Mouse (Mus musculus) neural tube, embryonic 13.5 days (tissue): Measurements from ENCODE around the gene Wfdc8. TPM values are rescaled to one million over a fixed set of nuclear protein-coding genes. Genes with fewer than 3 reads are reported as not detected.
"Not testable (repeated sequence)": the region's sequence is repeated elsewhere in the genome, so short reads cannot be mapped to it uniquely, and the experiment has no call there.

Source experiments
- ATAC-seq: fragments of 200-750 bp; cut with Nextera tagmentation; 2 replicates; pipeline ENCODE4 v1.8.0; 2017; ENCODE audit warnings: low read depth, mild to moderate bottlenecking, moderate TSS enrichment, moderate library complexity
- H3K27ac ChIP-seq: fragments of 300-500 bp; sonication (generic); replicated peaks from 2 replicates; pipeline ENCODE4 v1.5.1; 2015; ENCODE audit warnings: moderate library complexity, mild to moderate bottlenecking, inconsistent platforms
- H3K27me3 ChIP-seq: fragments of 300-500 bp; sonication (generic); 2 replicates; pipeline ENCODE4 v1.6.1; 2015; ENCODE audit warnings: mild to moderate bottlenecking, inconsistent platforms
- H3K36me3 ChIP-seq: fragments of 300-500 bp; sonication (generic); 2 replicates; pipeline ENCODE4 v1.6.1; 2015; ENCODE audit warnings: mild to moderate bottlenecking, inconsistent platforms
- H3K4me1 ChIP-seq: fragments of 300-500 bp; sonication (generic); replicated peaks from 2 replicates; pipeline ENCODE4 v1.6.1; 2015; ENCODE audit warnings: inconsistent platforms
- H3K4me2 ChIP-seq: fragments of 300-500 bp; sonication (generic); 2 replicates; pipeline ENCODE4 v1.6.1; 2015; ENCODE audit warnings: inconsistent platforms, mild to moderate bottlenecking, moderate library complexity
- H3K4me3 ChIP-seq: fragments of 300-500 bp; sonication (generic); 2 replicates; pipeline ENCODE4 v1.5.1; 2015; ENCODE audit warnings: mild to moderate bottlenecking, inconsistent platforms
- H3K9ac ChIP-seq: fragments of 300-500 bp; sonication (generic); 2 replicates; pipeline ENCODE4 v1.6.1; 2015; ENCODE audit warnings: moderate library complexity, mild to moderate bottlenecking, inconsistent platforms
- H3K9me3 ChIP-seq: fragments of 300-500 bp; sonication (generic); 2 replicates; pipeline ENCODE4 v1.6.1; 2016; ENCODE audit warnings: inconsistent platforms
- WGBS: fragments of 180-500 bp; shearing (Covaris S2); methylation state at CpG from one replicate; pipeline ENCODE4 v1.1.7; 2015; 5-methylcytosine and 5-hydroxymethylcytosine counted together
- polyA plus RNA-seq: library from polyadenylated mRNA; unstranded; fragments of >200 nt; fragmentation: Nextera tagmentation; extraction: Ambion mirVana; gene quantifications from 2 replicates; pipeline ENCODE4 v1.2.1, GENCODE M21; 2015

Wfdc8 gene
- polyA plus RNA-seq, 1 experiment from 2014 or later = not detected

DNA sequence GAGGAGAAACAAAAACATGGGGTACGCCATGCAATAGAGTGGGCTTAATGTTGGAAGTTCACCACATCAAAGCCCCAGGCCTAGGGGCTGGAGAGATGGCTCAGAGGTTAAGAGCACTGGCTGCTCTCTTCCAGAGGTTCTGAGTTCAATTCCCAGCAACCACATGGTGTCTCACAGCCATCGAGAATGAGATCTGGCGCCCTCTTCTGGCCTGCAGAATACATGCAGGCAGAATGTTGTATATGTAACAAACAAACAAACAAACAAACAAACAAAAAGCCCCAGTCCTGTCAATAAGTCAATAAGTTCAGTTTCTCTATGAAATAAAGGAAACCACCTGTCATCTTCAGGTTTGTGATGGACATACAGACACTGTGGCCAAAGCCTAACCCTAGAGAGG is 13.2 kb downstream of the Wfdc8 start:
- no peaks in the 10 kb centered on the region for H3K27me3 ChIP-seq
- no peak overlapping the region for H3K4me3 ChIP-seq
- H3K4me1 ChIP-seq = no peaks in the 10 kb centered on the region
- H3K9me3 ChIP-seq = no peaks in the 10 kb centered on the region
- WGBS = 65% methylated on average over 3 of the region's 3 CpGs
- no peak for ATAC-seq
- H3K9ac ChIP-seq = no peak overlapping the region
- H3K27ac ChIP-seq = no peak overlapping the region
- H3K4me2 ChIP-seq = no peak overlapping the region
- H3K36me3 ChIP-seq = no peaks in the 10 kb centered on the region

DNA sequence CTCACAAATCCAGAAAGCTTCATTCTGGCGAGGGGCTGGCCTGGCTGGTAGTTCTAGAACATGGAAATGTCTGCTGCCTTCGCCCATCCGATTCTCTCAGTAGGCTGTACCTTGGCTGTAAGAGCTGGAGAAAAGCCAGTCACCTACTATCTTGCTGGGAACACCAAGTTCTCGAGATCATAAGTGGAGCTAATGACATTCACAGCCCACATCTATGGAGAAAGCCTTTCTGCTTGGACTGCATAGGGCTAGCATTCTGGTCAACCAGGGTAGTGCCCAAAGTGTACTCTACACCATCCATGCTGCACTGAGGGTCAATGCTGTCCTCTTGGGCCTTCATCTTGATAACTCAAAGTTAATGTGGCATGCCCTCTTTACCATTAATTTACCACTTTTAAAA is 19.9 kb downstream of the Wfdc8 start, which contains the start of gene Eppin:
Eppin (minus strand) TSS at position 101 of the 400 bp plus-strand sequence.
- H3K27me3 ChIP-seq = no peaks in the 10 kb centered on the region
- H3K4me2 ChIP-seq = no peak within 1 kb of the TSS
- H3K9me3 ChIP-seq = no peaks in the 10 kb centered on the region
- H3K4me3 ChIP-seq = no peak within 1 kb of the TSS
- ATAC-seq = no peak
- 0 out of 2 replicates have a peak, but pooled peaks cover 3% of the 10 kb centered on the region for H3K4me1 ChIP-seq
- no peak within 1 kb of the TSS for H3K27ac ChIP-seq
- no peaks in the 10 kb centered on the region for H3K36me3 ChIP-seq
- H3K9ac ChIP-seq = no peak within 1 kb of the TSS
- 86% methylated on average over 4 of the region's 4 CpGs for WGBS

GRCm38 (mm10) chr2:164592014-164592413 is 21.4 kb downstream of the Wfdc8 start:
- peak; percentile 63; the same call in 1 of the 2 replicates for ATAC-seq
- Histone ChIP-seq H3K27me3 (no peaks in the 10 kb centered on the region), H3K4me3 (no peak overlapping the region), H3K36me3 (no peaks in the 10 kb centered on the region), H3K27ac (no peak overlapping the region), H3K9me3 (no peaks in the 10 kb centered on the region), H3K9ac (no peak overlapping the region), H3K4me2 (no peak overlapping the region), H3K4me1 (0 out of 2 replicates have a peak, but pooled peaks cover 3% of the 10 kb centered on the region)
- WGBS = 19% methylated on average over 4 of the region's 4 CpGs

- H3K27me3 ChIP-seq, H3K4me1 ChIP-seq, H3K4me2 ChIP-seq, H3K27ac ChIP-seq, H3K9me3 ChIP-seq, ATAC-seq, H3K4me3 ChIP-seq, H3K36me3 ChIP-seq, H3K9ac ChIP-seq: not testable (repeated sequence)
- 73% methylated on average over 13 of the region's 13 CpGs for WGBS
Observed at GRCm38 (mm10) chr2:164585025-164585725, 28.3 kb downstream of the Wfdc8 start, which contains the start of gene Wfdc6a. Gene Wfdc6a, minus strand, starts transcription at chr2:164585447.

GRCm38 (mm10) chr2:164573359-164573758 is 40.1 kb downstream of the Wfdc8 start, which contains the start of gene Spint3:
Gene Spint3, minus strand, starts transcription at chr2:164573459.
- WGBS = 84% methylated on average over 6 of the region's 6 CpGs
- not testable (repeated sequence) for H3K9ac ChIP-seq, H3K27me3 ChIP-seq, H3K36me3 ChIP-seq, H3K4me1 ChIP-seq, H3K9me3 ChIP-seq, H3K4me3 ChIP-seq, ATAC-seq, H3K4me2 ChIP-seq, H3K27ac ChIP-seq

GRCm38 (mm10) chr2:164567460-164567859 is 46.0 kb downstream of the Wfdc8 start:
- 95% methylated on average over 5 of the region's 5 CpGs for WGBS
- Histone ChIP-seq H3K27me3 (peaks cover 23% of the 10 kb centered on the region), H3K9me3 (no peaks in the 10 kb centered on the region), H3K4me2 (no peak overlapping the region), H3K4me3 (no peak overlapping the region), H3K4me1 (peaks cover 18% of the 10 kb centered on the region), H3K27ac (no peak overlapping the region), H3K36me3 (no peaks in the 10 kb centered on the region), H3K9ac (no peak overlapping the region)
- no peak for ATAC-seq

GRCm38 (mm10) chr2:164566997-164567396 is 46.4 kb downstream of the Wfdc8 start:
- ATAC-seq = no peak
- H3K27me3 ChIP-seq = peaks cover 28% of the 10 kb centered on the region

GRCm38 (mm10) chr2:164564346-164564745 is 49.1 kb downstream of the Wfdc8 start:
- H3K9ac ChIP-seq = no peak overlapping the region
- no peak for ATAC-seq
- no peak overlapping the region for H3K4me3 ChIP-seq
- H3K27ac ChIP-seq = no peak overlapping the region
- H3K4me1 ChIP-seq = peaks cover 20% of the 10 kb centered on the region
- H3K4me2 ChIP-seq = peak overlapping the region; percentile 74; the same call in 1 of the 2 replicates
- no peaks in the 10 kb centered on the region for H3K9me3 ChIP-seq
- H3K36me3 ChIP-seq = no peaks in the 10 kb centered on the region
- WGBS = 69% methylated on average over 5 of the region's 5 CpGs
- peaks cover 40% of the 10 kb centered on the region for H3K27me3 ChIP-seq

More at GRCm38 (mm10) chr2:164566997-164567396, 46.4 kb downstream of the Wfdc8 start:
- H3K9me3 ChIP-seq = no peaks in the 10 kb centered on the region
- no peak overlapping the region for H3K4me2 ChIP-seq
- WGBS = 92% methylated on average over 2 of the region's 2 CpGs
- no peak overlapping the region for H3K27ac ChIP-seq
- peaks cover 20% of the 10 kb centered on the region for H3K4me1 ChIP-seq
- no peak overlapping the region for H3K9ac ChIP-seq
- no peak overlapping the region for H3K4me3 ChIP-seq
- no peaks in the 10 kb centered on the region for H3K36me3 ChIP-seq

- H3K27me3 ChIP-seq = peaks cover 44% of the 10 kb centered on the region
- under 1% methylated on average over 32 of the region's 32 CpGs for WGBS
Observed at GRCm38 (mm10) chr2:164563339-164564038, 49.9 kb downstream of the Wfdc8 start.

GRCm38 (mm10) chr2:164562391-164563188 is 50.8 kb downstream of the Wfdc8 start, which contains the start of gene Wfdc2:
Gene Wfdc2, plus strand, starts transcription at chr2:164562413.
- WGBS = 6% methylated on average over 24 of the region's 24 CpGs
- Histone ChIP-seq H3K36me3 (no peaks in the 10 kb centered on the region), H3K27me3 (peaks cover 44% of the 10 kb centered on the region), H3K4me3 (peak within 1 kb of the TSS; percentile 44), H3K27ac (no peak within 1 kb of the TSS), H3K4me2 (peak within 1 kb of the TSS; percentile 74), H3K9ac (peak within 1 kb of the TSS; percentile 65), H3K4me1 (peaks cover 20% of the 10 kb centered on the region), H3K9me3 (no peaks in the 10 kb centered on the region)
- ATAC-seq = no peak

More at GRCm38 (mm10) chr2:164563339-164564038, 49.9 kb downstream of the Wfdc8 start:
- no peak overlapping the region for H3K27ac ChIP-seq
- no peaks in the 10 kb centered on the region for H3K9me3 ChIP-seq
- no peaks in the 10 kb centered on the region for H3K36me3 ChIP-seq
- peak; percentile 61; the same call in 1 of the 2 replicates for ATAC-seq
- peak overlapping the region; percentile 44 for H3K4me3 ChIP-seq
- peaks cover 20% of the 10 kb centered on the region for H3K4me1 ChIP-seq
- H3K9ac ChIP-seq = peak overlapping the region; percentile 65
- peak overlapping the region; percentile 74 for H3K4me2 ChIP-seq

DNA sequence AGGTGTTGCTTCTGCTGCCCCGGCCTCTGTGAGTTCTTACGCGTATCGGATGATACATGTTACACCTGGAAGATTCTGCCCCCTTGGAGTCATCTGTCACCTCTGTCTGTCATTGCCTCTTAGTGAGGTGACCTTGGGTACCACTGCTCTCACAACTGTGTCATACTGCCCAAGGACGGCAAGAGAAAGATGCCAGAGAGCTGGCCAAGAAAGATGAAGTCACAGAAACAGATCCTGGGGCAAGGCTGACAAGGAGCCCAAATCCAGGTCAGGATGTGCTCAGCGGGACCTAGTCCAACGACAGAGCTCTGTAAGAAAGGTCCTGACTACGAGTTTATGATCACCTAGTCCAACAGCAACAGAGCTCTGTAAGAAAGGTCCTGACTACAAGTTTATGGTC is 53.3 kb downstream of the Wfdc8 start:
- Histone ChIP-seq H3K4me1 (peaks cover 20% of the 10 kb centered on the region), H3K9ac (no peak overlapping the region), H3K27ac (no peak overlapping the region), H3K27me3 (peaks cover 44% of the 10 kb centered on the region), H3K4me2 (no peak overlapping the region), H3K36me3 (no peaks in the 10 kb centered on the region), H3K9me3 (no peaks in the 10 kb centered on the region), H3K4me3 (no peak overlapping the region)
- no peak for ATAC-seq
- 91% methylated on average over 8 of the region's 8 CpGs for WGBS
